Mouse (Mus musculus) MN1 (cell line): ENCODE results near the gene Olfr146.

ENCODE experiments used
- DNase-seq: peaks from one replicate; pipeline ENCODE4 v3.0.0-alpha.2; 2016; ENCODE audit warnings: low spot score

Gene Olfr146

GRCm38 (mm10) chr9:39023277-39023676, at the start of gene Olfr146:
Olfr146 (minus strand) TSS chr9:39023377.
- DNase-seq, result no peak

GRCm38 (mm10) chr9:39064851-39065250, 41.7 kb upstream of the Olfr146 start, which contains the start of gene Olfr937:
Olfr937 (minus strand) TSS chr9:39064951.
- DNase-seq, result no peak

GRCm38 (mm10) chr9:38999583-38999982, 23.6 kb downstream of the Olfr146 start, which contains the start of gene Olfr935:
Olfr935 (minus strand) TSS chr9:38999683.
- DNase-seq, result no peak

- DNase-seq, result no peak
These were observed 35.0 kb downstream of the Olfr146 start, which contains the start of gene Olfr934 for GRCm38 (mm10) chr9:38988215-38988614. Olfr934 (minus strand) TSS chr9:38988315.

DNA sequence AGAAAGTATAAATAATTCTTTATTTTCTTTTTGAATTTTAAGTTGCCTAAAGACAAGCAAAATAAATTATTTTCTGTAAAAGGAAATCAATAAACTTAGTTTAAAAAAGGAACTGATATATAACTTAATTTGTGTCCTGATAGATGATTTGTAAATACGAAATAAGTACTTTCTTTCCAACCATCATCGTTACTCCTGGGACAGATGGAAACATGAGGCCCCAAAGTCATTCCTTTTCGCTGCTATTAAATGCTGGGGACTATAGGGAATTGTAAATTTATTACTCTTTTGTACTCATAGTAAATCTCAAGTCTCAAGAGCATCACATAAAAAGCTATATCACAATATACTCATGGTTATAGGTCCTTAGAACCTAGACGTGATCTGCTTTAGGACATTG, 51.2 kb downstream of the Olfr146 start, which contains the start of gene Olfr933:
Gene Olfr933, plus strand, starts transcription at position 301 of the 400 bp plus-strand sequence.
- no peak for DNase-seq
